Mouse (Mus musculus): ENCODE measurements around the gene Tns2.

Gene Tns2

DNA sequence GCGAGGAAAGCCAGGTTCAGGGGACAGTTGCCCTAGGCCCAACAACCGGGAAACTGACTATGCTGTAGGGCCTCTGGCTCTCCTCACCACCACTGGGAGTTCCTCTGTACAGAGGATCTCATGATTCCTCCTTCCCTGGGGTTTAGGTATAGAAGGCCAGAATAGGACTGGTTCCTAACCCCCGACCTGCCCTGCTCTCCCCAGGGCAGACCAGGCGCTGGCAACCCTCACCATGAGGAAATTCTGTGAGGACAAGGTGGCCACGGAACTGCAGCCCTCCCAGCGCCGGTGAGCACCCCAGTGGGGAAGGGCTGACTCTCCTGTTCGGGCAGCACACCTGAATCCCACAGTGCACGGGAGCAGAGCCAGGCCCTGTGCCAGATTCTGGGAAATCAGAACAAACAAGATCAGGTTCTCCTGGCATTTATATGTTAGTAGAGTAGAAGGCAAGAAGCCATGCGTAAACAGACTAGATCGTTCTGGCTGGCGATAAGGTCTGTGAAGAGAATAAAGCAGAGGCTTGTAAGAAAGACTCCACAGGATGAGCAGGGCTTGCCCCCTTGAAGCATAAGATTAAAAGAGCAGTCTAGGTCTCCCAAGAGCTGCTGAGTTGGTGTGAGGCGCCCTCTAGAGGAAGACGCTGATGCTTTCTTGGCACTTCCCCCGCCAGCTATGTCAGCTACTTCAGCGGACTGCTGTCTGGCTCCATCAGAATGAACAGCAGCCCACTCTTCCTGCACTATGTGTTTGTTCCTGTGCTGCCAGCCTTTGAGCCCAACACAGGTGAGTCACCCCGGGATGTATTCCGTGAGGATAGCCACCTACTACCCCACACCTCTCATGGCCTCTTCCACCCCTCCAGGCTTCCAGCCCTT is 8.7 kb downstream of the Tns2 start:
- DNase-seq (ENCODE audit: low spot score), result peak; percentile 90

DNA sequence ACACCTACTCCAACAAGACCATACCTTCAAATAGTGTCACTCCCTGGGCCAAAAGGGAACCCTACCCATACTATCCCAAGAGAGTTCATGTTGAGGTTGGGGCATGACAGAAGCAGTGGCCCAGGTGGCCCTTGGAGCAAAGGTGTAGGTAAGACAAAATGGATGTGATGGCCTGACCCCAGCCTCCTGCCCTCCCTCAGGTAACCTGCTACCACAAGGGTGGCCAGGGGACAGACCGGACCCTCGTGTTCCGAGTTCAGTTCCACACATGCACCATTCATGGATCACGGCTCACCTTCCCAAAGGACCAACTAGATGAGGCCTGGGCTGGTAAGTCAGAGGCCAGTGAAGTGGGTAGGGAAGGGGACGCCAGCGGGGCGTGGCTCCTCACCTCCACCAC is 10.1 kb downstream of the Tns2 start:
- DNase-seq (ENCODE audit: low spot score), result no peak

DNA sequence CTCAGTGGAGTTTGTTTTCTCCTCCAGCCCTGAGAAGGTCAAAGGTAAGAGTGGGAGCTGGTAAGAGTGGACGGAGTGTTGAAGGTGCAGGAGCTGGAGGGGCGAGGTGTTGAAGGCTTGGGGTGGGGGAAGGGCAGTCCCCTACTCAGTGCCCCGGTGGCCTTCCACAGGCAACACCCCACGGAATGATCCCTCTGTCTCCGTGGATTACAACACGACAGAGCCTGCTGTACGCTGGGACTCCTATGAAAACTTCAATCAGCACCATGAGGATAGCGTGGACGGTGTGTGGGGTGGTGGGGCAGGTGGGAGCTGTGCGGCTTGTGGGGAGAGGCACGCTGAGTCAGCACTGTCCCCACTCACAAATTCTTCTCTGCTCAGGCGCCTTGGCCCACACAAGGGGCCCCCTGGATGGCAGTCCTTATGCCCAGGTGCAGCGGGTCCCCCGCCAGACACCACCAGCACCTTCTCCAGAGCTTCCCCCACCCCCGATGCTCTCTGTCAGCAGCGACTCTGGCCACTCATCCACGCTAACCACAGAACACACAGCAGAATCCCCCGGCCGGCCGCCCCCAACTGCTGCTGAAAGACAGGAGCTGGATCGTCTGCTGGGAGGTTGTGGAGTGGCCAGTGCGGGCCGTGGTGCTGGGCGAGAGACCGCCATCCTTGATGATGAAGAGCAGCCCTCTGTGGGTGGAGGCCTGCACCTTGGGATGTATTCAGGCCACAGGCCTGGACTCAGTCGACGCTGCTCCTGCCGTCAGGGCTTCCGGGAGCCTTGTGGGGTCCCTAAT is 10.7 kb downstream of the Tns2 start:
- DNase-seq (ENCODE audit: low spot score), result no peak

DNA sequence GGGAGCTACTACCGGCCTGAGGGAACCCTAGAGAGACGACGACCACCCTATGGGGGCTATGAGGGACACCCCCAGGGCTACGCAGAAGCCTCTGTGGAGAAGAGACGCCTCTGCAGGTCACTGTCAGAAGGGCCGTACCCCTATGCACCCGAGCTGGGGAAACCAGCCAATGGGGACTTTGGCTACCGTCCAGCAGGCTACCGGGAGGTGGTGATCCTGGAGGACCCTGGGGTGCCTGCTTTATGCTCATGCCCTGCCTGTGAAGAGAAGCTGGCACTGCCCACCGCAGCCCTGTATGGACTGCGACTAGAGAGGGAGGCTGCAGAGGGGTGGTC is 11.2 kb downstream of the Tns2 start:
- DNase-seq (ENCODE audit: low spot score), result no peak

DNA sequence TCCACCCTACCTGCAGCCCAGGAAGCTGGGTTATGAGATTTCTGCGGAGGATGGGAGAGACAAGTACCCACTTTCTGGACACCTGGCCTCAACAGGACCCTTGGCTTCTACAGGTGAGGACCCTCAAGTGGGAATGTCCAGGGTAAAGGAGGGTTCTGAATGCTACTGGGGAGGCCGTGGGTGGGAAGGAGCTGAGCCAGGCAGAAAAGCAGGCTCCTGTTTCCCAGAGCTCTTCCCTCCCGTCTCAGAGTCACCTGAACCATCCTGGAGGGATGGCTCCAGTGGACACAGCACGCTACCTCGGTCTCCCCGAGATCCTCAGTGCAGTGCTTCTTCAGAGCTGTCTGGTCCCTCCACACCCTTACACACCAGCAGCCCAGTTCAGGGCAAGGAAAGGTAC is 12.0 kb downstream of the Tns2 start:
- no peak for DNase-seq (ENCODE audit: low spot score)

DNA sequence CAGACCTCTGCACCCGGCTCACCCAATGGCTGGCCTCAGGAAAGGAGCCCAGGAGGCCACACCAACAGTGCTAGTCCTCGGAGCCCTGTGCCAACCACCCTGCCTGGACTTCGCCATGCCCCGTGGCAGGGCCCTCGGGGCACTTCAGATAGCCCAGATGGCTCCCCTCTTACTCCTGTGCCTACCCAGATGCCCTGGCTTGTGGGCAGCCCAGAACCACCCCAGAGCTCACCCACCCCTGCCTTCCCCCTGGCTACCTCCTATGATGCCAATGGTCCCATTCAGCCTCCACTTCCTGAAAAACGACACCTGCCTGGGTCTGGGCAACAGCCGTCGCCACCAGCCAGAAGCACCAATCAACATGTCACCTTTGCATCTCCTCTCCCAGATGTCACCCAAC is 12.6 kb downstream of the Tns2 start:
- DNase-seq (ENCODE audit: low spot score), result no peak

DNA sequence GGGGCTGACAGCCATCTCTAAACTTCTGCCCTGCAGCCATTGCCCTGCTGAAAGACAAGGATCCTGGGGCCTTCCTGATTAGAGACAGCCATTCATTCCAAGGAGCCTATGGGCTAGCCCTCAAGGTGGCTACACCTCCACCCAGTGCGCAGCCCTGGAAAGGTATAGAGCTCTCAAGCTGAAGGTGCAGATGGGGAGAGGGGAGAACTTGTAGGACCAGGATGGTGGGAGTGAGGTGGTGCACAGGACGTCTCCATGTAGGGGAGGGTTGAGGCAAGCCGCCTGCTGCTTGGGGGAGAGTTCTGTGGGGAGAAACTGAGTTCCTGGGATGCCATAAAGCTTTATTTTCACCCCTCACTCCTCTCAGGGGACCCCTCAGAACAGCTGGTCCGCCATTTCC is 13.5 kb downstream of the Tns2 start:
- no peak for DNase-seq (ENCODE audit: low spot score)

DNA sequence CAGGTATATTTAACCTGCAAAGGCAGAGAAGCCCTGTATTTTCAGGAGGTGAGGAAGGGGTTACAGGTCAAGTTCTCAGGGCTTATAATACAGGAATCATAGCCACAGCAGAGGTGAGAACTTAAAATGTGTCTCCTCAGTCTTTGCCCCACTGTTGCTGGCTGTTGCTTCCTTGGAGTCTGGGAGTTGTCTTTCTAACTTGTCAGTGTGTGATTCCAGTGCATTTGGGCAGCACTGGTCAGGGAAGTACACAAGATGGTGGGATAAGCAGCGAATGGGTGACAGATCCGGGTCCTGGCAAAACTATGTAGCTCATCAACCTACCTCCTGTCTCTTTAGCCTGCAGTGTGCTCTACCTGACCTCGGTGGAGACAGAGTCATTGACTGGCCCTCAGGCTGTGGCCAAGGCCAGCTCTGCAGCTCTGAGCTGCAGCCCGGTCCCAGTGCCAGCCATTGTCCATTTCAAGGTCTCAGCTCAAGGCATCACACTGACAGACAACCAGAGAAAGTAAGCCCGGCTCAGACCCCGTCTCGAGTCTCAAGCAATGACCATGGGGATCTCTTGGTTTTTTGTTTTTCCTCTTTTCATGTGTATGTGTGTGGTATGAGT is 14.5 kb downstream of the Tns2 start:
- DNase-seq (ENCODE audit: low spot score), result no peak

DNA sequence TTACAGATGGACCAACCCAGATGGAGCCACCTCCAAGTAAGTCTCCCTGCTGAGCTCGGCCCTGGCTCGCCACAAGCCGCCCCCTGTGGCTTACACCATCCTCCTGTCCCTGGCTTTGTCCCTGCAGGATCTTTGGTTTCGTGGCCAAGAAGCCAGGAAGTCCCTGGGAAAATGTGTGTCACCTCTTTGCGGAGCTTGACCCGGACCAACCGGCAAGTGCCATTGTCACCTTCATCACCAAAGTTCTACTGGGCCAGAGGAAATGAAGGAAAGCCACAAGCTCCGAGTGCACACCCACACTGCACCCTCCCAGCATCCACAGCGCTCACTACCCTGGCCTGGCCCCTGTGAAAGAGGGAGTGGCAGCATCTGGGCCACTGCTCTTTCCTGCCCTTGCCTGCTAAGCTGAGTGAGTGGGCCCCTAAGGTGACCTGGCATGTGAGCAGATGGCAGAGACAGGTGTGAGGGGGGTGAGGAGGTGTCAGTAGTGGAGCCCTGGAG is 15.6 kb downstream of the Tns2 start:
- no peak for DNase-seq (ENCODE audit: low spot score)

DNA sequence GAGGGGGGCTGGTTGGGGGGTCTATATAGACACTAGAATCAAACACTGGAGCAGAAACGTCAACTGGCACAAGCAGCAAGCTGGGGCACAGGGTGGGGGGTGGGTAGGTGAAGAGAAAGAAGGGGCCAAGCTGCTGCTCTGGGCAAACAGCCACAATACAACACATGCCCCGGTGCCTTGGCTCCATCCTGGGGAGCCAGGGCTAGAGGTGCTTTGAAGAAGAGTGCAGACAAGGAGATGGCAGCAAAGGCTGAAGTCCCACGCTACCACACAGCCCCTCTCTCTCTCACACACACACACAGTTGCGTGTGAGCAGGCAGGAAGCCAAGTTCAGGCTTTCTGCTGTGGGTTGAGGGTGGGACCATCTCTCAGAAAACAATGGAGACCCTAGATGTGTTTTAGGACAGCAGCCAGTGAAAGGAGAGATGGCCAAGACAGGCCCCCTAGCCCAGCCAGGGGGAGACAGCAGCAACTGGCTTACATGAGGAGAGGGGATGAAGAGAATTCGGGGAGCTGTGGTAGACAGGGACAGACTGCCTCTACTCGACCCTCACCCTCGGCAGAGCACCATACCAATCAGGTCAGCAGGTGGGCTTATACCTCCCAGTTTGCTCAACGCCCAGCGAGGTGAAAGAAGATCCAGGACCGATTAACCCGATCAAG is 16.7 kb downstream of the Tns2 start:
- DNase-seq (ENCODE audit: low spot score), result no peak

DNA sequence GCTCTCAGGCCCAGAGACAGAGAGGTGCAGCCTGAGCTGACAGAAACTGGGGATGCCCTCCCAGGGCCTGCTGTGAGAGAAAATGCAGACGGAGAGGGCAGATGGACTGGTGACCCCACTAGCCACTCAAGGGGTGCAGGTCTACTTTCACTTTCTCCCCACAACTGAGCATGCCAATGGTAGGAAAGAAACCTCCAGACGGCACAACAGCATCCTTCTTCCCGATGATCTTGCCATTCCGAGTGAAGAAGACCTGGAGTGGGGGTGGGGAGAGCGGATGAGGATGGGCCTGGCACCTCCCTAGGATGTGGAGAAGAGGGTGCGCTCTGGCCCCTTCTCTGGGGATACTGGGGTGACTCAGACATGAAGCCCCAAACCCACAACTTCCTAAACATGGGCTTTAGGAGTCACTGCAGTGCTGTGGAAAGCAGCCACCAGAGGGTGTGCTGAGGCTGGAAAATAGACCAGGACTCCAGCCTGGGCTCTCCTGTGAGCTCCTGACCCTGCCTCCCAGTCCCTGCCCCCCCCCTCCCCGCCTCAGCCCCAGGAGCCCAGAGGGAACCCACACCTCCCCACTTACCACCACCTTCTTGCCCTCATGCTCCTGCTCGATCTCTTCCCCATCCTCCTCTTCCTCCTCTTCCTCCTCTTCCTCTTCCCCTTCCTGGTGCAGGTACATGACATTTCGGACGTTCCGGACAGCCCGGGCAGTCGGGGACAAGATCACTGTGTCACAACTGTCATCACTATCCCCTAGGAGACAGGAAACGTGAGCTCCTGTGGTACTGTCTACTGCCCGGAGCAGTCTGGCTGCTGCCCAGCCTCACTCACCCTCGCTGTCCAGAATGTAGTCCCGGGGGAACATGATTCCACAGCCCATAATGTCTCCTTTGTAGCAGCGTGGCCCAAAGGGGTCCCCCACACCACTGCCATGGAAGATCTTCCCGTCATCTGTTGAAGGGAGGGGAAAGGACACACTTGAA is 17.5 kb downstream of the Tns2 start:
- no peak for DNase-seq (ENCODE audit: low spot score)

DNA sequence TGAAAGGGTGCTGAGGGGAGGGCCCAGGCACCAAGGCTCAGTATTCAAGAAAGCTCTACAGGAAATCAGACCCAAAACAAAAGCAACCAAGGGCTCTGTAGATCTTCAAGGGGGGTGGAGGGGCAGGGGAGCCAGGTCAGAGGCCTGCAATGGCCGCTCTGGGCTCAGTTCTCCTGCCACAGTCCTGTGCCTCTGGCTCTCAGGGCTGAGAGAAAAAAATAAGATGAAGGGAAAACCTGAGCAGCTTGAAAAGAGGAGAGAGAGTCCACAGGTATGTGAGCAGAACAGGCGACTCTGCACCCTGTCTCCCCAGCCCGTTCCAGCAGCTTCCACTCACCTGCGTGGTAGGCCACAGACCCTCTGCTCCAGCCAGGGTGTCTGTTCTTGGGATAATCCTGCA is 18.4 kb downstream of the Tns2 start:
- DNase-seq (ENCODE audit: low spot score), result no peak

DNA sequence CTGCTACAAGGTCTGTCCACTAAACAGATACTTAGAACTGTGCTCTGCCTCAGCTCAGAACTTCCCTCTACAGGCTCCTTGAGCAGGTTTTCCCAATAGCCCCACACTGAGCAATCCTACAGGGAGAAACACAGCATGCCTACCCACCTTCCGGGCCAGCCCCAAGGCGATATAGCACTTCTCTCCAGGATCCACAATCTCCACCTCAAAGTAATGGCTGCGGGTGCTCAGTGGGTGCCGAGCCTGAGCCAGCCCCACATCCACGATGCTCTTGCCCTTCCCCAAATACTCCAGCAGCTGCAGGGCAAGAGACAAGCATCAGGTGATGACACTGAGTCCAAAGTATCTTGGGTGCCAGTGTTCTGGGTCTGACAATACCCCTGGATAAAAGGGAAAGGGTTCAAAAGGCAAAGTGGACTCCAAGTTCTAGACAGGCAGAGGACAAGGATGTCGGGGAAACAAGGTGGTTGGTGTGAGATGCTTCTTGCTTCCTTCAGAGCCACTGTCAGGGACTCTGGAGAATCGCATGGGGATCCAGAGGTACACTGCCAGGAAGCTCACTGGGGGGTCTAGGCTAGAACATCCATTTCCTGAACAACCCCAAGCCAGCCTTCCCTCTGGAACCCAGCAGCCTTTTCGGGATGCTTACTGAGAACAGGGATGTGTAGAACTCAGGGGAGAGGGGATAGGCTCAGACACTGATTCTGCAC is 19.1 kb downstream of the Tns2 start:
- no peak for DNase-seq (ENCODE audit: low spot score)

DNA sequence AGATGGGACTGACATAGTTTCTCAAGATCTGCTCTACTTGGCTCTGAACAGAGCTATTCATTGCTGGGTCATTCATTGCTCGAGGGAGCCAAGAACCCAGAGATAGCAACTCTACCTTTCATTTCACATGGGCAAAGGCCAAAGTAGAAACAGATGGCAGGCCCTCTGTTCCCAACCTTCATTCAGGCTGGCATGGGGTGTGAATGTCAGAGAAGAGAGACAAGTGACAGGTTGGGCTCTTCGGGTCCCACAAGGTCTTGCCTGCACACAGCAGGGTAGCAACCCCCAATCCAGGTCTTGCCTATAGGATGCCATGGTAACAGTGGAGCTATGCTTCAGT is 19.6 kb downstream of the Tns2 start:
- DNase-seq (ENCODE audit: low spot score), result no peak

DNA sequence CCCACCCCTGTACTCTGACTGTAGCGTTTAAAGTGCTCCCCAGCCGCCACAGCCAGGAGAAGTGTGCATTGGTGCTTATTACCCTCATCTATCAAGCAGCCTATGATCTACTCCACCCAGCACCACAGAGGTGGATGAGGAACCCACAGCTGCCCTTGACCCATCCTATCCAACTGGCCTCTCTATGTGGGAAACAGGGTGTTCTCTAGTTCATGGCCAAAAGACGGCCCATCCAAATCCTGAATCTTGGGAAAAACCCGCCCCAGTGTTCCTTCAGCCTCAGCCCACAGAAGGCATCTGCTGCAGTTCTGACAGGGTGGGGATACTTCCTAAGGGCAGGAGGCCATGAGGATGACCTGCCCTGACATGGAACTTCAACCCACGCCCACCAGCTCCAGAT is 20.3 kb downstream of the Tns2 start:
- DNase-seq (ENCODE audit: low spot score), result no peak

DNA sequence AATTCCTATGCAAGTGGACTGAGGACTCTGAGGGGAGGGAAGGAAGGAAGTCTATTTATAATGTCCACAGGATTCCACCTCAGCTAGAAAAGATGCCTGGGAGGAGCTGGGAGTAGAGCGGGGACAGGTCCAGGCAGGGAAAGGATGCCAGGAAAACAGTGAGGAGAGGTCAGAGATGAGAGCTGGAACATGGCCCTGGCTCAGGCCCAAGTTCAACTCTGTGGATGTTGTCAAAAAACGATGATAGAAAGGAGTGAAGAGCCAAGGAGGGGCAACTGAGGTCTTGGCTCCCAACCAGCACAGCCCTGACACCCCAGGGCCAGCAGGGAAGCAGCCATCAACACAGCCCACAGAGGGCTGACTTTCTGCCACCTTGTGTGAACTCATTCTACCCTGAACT is 26.1 kb downstream of the Tns2 start:
- DNase-seq (ENCODE audit: low spot score), result no peak

DNA sequence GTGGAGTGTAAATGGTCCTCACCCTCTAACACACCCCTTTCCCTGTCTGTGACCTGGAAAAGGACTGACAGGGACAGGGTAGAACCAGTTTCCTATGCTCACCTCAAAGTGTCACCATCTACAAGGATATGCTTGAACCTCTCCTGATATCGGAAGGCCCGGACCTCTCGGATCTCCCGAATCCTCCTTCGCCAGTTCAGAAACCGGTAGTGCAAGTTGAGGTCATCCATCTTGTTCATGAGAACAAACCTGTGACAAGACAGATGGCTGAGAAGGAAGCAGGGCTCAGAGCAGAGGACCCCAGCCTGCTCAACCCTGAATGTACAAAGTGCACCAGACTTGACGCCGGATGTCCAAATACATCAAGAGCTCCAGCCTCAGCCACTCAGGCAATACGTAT is 33.1 kb downstream of the Tns2 start:
- DNase-seq (ENCODE audit: low spot score), result no peak

DNA sequence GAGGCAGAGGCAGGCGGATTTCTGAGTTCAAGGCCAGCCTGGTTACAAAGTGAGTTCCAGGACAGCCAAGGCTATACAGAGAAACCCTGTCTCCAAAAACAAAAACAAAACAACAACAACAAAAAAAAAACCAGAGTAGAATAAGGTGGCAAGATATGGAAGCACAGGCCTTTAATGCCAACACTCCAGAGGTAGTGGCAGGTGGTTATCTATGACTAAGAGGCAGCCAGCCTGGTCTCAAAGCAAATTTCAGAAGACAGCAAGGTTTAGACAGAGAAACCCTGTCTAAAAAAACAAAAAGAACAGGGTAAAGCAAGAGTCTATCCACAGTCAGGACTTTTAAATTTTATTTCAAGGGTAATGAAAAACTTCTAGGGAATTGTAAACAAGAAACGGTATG is 34.5 kb downstream of the Tns2 start:
- no peak for DNase-seq (ENCODE audit: low spot score)

DNA sequence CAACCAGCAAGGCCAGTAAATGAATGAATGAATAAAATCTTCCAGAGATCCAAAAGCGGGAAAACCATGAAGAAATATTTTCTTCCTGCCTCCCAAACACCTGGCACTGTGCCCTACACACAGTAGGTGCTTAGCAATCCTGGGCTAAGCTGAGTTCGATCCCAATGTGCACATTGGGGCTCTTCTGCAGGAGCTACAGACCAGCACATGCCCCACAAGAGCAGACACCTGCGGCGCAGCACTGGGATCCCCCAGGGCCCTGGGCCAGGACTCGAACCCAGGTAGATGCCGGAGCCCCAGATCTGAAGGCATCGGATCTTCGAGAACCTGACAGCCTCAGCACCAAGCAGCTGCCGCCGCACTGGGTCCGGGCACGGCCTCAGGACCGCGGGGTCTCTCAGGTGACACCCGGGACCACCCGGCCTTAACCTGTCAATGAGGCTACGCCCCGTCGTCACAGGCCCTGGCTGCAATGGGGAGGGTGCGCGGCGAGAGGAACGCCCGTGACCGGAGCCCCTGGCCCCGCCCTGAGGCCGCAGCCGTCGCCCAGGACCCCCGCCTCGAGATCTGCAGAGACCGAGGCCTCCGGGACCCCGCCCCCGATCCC is 35.4 kb downstream of the Tns2 start:
- no peak for DNase-seq (ENCODE audit: low spot score)

DNA sequence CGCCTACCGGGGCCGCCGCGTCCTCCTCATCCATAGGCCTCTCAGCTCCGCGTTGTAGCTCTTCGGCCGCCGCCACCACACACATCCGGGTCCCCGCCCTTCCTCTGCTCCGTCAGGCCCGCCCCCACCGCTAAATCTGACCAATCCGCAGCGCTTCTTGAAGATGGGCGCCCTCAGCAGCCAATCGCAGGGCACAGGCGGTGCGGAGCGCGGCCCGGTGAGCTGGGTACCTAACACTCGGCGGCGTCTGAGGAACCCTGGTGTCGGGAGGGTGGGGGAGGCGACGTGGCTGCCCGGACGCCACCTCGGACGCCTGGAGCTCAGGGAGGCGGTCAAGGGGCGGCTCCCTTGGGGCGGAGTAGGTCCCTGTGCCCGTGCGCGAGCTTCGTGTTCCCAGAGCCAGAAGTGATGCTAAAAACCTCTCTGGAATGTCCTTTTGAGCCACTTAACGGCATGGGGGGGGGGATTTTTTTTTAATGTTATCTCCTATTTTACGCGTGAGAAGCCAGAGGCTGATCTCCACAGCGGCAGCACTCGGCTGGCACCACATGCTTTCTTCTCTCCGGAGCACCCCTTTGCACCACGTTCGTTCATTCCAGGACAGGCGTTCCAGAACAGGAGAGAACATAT is 36.0 kb downstream of the Tns2 start, which contains the start of gene Spryd3:
Gene Spryd3 (minus strand): TSS at position 106 of the 630 bp plus-strand sequence.
- peak; percentile 97 for DNase-seq (ENCODE audit: low spot score)

All from embryo, embryonic 10 days (tissue).